Mouse (Mus musculus) embryonic facial prominence, embryonic 11.5 days (tissue): ENCODE data around the gene Mrto4. TPM values are rescaled to one million over a fixed set of nuclear protein-coding genes. Genes with fewer than 3 reads are reported as not detected.
A peak's percentile ranks its signal among the peaks of the same experiment; 100 is the strongest.
"Not testable (repeated sequence)": the region's sequence is repeated elsewhere in the genome, so short reads cannot be mapped to it uniquely, and the experiment has no call there.

ENCODE experiments used
- ATAC-seq: fragments of 200-750 bp; cut with Nextera tagmentation; replicated peaks from 2 replicates; pipeline ENCODE4 v1.8.0; 2017; ENCODE audit warnings: low read depth; ENCODE audit not compliant: insufficient number of reproducible peaks, low FRiP score, low TSS enrichment
- DNase-seq: peaks from one replicate; pipeline ENCODE4 v3.0.0-alpha.2; 2015; ENCODE audit warnings: low spot score
- H3K27ac ChIP-seq: fragments of 300-500 bp; sonication (generic); replicated peaks from 2 replicates; pipeline ENCODE4 v1.5.1; 2014; ENCODE audit warnings: mild to moderate bottlenecking, low read depth, low read length, control low read depth
- H3K27me3 ChIP-seq: fragments of 300-500 bp; sonication (generic); 2 replicates; pipeline ENCODE4 v1.6.1; 2014; ENCODE audit warnings: mild to moderate bottlenecking, low read length, moderate library complexity, mixed read lengths; ENCODE audit not compliant: control insufficient read depth, insufficient read depth
- H3K36me3 ChIP-seq: fragments of 300-500 bp; sonication (generic); replicated peaks from 2 replicates; pipeline ENCODE4 v1.6.1; 2014; ENCODE audit warnings: low read depth, mild to moderate bottlenecking, low read length, moderate library complexity, mixed read lengths; ENCODE audit not compliant: control insufficient read depth, insufficient read depth
- H3K4me1 ChIP-seq: fragments of 300-500 bp; sonication (generic); 2 replicates; pipeline ENCODE4 v1.6.1; 2014; ENCODE audit warnings: low read length, mixed read lengths; ENCODE audit not compliant: control insufficient read depth, insufficient read depth
- H3K4me2 ChIP-seq: fragments of 300-500 bp; sonication (generic); 2 replicates; pipeline ENCODE4 v1.6.1; 2014; ENCODE audit warnings: low read depth, mild to moderate bottlenecking, control low read depth, low read length, moderate library complexity
- H3K4me3 ChIP-seq: fragments of 300-500 bp; sonication (generic); 2 replicates; pipeline ENCODE4 v1.5.1; 2014; ENCODE audit warnings: low read depth, low read length, control low read depth
- H3K9ac ChIP-seq: fragments of 300-500 bp; sonication (generic); replicated peaks from 2 replicates; pipeline ENCODE4 v1.6.1; 2014; ENCODE audit warnings: mild to moderate bottlenecking, control low read depth, low read length
- H3K9me3 ChIP-seq: fragments of 300-500 bp; sonication (generic); replicated peaks from 2 replicates; pipeline ENCODE4 v1.6.1; 2016; ENCODE audit warnings: mild to moderate bottlenecking, low read length, inconsistent platforms, mixed read lengths; ENCODE audit not compliant: control insufficient read depth
- WGBS: fragments of 180-500 bp; shearing (Covaris S2); extraction: QIAGEN DNeasy Blood & Tissue Kit; methylation state at CpG from one replicate; pipeline ENCODE4 v1.1.7; 2014; 5-methylcytosine and 5-hydroxymethylcytosine counted together
- polyA plus RNA-seq: library from polyadenylated mRNA; unstranded; fragments of >200 nt; fragmentation: Nextera tagmentation; extraction: Ambion mirVana; gene quantifications from 2 replicates; pipeline ENCODE4 v1.2.1, GENCODE M21; 2014

The Mrto4 gene
- 145 TPM in 2 replicates for polyA plus RNA-seq

DNA sequence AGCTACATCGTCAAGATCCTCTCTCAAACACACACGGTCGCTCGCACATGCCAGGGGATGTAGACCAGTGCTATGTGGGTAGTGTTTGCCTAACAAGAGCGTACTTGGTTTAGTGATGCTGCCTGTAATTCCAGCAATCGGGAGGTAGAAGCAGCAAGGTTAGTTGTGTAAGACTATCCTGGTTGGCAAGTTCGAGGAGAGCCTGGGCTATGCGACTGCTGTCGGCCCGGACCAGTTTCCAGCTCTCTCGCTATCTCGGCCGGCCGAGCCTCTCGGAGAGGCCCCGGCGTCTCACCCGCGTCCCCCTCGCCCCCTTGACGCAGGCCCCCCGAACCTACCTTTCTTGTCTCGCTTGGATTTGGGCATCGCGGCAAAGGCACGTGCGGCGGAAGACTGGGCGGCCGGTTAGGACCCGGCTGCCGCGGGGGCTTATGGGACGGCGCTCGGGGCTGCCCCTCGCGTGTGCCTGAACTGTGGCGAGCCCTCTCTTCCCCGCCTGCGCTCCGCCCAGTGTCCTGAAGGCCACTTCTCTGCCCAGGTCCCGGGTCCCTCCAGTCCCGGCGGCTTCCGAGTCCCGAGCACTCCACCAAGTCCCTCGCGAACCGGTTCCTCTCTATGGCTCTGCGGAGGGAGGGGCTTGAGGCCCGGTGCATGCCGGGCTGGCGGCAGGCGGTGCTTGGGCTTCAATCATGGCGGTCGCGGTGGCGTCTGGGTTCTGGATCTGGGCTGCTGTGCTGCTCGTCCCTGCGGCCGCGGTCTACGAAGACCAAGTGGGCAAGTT is at the start of gene Mrto4, which contains the start of the genes Emc1 and Ubr4:
Gene Mrto4 (minus strand): TSS at position 646 of the 781 bp plus-strand sequence.
Gene Emc1 (plus strand): TSS at position 657 of the 781 bp plus-strand sequence.
Gene Ubr4 (plus strand): TSS at position 679 of the 781 bp plus-strand sequence.
- Histone ChIP-seq H3K27ac (peak within 1 kb of the TSS; percentile 95), H3K36me3 (peaks cover 7% of the 10 kb centered on the region), H3K27me3 (no peaks in the 10 kb centered on the region), H3K4me1 (peaks cover 3% of the 10 kb centered on the region), H3K4me3 (peak within 1 kb of the TSS; percentile 88), H3K9ac (peak within 1 kb of the TSS; percentile 95), H3K4me2 (peak within 1 kb of the TSS; percentile 85), H3K9me3 (no peaks in the 10 kb centered on the region)
- DNase-seq, result peak; percentile 87
- peak; percentile 92 for ATAC-seq
- WGBS, result under 1% methylated on average over 59 of the region's 64 CpGs

DNA sequence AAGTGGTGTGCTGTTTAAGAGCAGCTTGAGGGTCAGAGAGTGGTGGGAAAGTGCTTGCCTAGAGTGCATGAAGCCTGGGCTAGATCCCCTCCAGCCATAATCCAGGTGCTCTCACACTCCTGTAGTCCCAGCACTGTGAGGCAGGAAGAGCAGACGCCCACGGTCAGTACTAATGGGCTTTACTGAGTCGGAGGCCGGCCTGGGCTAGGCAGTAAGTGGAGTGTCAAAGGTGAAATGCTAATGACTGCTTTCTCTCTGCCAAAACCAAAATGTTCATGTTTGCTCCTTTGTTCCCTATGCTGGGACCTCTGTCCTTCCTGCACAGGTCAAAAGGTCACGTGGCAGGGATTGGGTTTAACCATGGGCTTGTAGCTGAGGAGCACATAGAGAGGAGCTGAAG is 48.1 kb upstream of the Mrto4 start:
- Histone ChIP-seq H3K9ac (no peak overlapping the region), H3K36me3 (peaks cover 13% of the 10 kb centered on the region), H3K27me3 (no peaks in the 10 kb centered on the region), H3K9me3 (no peaks in the 10 kb centered on the region), H3K4me1 (no peaks in the 10 kb centered on the region), H3K27ac (no peak overlapping the region), H3K4me2 (no peak overlapping the region), H3K4me3 (no peak overlapping the region)
- no peak for ATAC-seq
- 48% methylated on average over 5 of the region's 5 CpGs for WGBS
- no peak for DNase-seq

DNA sequence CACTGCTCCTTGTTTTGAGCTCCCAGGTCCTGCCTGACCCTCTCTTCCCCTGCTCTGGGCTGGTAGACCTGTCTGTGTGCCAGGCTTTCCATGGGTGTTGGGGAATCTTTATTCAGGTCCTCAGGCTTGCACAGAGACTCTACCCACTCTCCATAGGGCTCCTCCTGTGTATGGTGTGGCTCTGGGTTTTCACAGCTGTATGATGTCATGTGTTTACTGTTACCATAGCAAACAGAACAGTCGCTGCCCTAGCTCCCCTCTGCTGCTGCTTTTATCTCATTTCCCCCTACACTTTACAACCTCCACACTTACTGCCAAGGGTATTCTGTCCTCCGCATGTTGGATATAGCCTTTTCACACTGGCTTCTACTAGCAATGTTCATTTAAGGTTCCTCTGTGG is 43.1 kb upstream of the Mrto4 start:
- no peaks in the 10 kb centered on the region for H3K4me1 ChIP-seq
- no peaks in the 10 kb centered on the region for H3K9me3 ChIP-seq
- no peak overlapping the region for H3K27ac ChIP-seq
- no peak overlapping the region for H3K4me2 ChIP-seq
- WGBS, result 87% methylated on average over 2 of the region's 2 CpGs
- DNase-seq (no peak), ATAC-seq (no peak)
- H3K27me3 ChIP-seq, result no peaks in the 10 kb centered on the region
- H3K9ac ChIP-seq, result no peak overlapping the region
- no peak overlapping the region for H3K4me3 ChIP-seq
- H3K36me3 ChIP-seq, result peaks cover 18% of the 10 kb centered on the region

DNA sequence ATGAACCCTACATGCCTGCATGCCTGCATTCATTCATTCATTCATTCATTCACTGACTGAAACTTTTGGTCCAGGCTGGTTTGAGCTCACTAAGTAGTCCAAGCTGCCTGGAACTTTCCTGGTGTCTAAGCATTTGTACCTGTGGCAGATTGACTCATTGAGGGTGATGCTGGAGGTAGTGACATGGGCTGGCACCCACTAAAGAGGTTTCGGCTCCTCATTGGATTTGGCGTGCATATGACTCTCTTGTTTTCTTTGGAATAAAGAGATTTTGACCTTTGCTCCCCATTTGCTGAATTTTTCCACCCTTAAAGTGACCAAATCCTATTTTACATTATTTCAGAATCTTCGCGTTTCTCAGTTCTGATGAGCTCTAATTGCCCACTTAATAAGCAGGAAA is 37.2 kb upstream of the Mrto4 start:
- Histone ChIP-seq H3K36me3 (peaks cover 9% of the 10 kb centered on the region; the same call in 1 of the 2 replicates), H3K4me3 (no peak overlapping the region), H3K9me3 (no peaks in the 10 kb centered on the region), H3K4me1 (no peaks in the 10 kb centered on the region), H3K27ac (no peak overlapping the region), H3K4me2 (no peak overlapping the region), H3K27me3 (no peaks in the 10 kb centered on the region), H3K9ac (no peak overlapping the region)
- no peak for DNase-seq
- 67% methylated on average over 4 of the region's 4 CpGs for WGBS
- no peak for ATAC-seq

DNA sequence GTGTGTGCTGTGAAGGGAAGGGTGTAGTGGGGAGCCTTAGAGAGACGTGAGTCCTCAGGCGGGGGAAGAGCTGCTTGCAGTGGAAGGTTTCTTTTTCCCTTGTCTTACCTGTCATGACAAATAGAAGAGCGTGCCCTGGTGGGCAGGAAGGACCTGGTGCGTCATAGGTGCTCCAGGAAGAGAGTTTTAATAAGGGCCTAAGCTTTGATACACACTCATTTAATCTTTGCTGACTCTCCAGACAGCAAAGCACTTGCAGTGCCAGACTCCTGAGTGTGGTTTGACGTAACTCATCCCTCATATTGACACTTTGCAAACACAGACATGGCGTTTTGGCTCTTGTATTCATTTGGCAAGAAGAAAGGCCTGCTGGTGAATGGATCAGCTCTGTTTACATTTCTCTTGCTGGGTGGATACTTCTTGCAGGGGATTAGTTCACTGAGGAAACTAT is 34.5 kb upstream of the Mrto4 start:
- Histone ChIP-seq H3K4me1 (no peaks in the 10 kb centered on the region; the same call in 1 of the 2 replicates), H3K4me3 (no peak overlapping the region), H3K27ac (no peak overlapping the region), H3K9ac (no peak overlapping the region), H3K9me3 (no peaks in the 10 kb centered on the region), H3K27me3 (no peaks in the 10 kb centered on the region), H3K4me2 (no peak overlapping the region), H3K36me3 (peaks cover 3% of the 10 kb centered on the region; the same call in 1 of the 2 replicates)
- DNase-seq (no peak), ATAC-seq (no peak)
- WGBS, result 72% methylated on average over 6 of the region's 6 CpGs

DNA sequence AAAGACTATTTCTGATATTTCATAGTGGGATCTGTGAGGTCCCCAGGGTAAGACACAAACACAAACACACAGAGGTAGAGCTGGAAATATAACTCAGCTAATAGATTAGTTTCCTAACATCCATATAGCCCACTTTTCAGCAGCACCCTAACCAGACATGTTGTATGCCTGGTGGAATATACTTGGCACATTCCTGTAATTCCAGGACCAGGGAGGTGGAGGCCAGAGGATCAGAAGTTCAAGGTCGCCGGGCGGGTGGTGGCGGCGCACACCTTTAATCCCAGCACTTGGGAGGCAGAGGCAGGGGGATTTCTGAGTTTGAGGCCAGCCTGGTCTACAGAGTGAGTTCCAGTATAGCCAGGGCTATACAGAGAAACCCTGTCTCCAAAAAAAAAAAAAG is 33.5 kb upstream of the Mrto4 start:
- not testable (repeated sequence) for H3K36me3 ChIP-seq, H3K4me3 ChIP-seq, H3K9ac ChIP-seq, H3K27me3 ChIP-seq, H3K27ac ChIP-seq, H3K4me2 ChIP-seq, ATAC-seq, H3K9me3 ChIP-seq, DNase-seq, H3K4me1 ChIP-seq
- 91% methylated on average over 5 of the region's 5 CpGs for WGBS

DNA sequence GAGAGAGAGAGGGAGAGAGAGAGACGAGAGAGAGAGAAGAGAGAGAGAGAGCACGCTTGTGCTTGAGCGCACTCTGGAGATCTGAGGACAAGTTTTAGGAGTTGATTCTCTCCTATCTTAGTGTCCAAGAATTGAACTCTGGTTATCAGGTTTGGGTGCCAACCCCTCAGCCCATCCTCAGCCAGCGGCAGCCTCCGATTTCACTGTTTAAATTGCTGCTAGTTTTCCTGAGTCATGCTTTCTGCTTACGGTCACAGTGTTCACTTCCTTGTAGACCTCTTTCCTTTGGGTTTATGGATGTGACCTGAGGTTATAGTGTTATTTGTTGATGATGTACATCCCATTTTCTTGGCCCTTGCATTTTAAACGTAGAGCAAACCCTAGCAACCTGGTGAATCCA is 29.9 kb upstream of the Mrto4 start:
- Histone ChIP-seq H3K4me1 (no peaks in the 10 kb centered on the region; the same call in 1 of the 2 replicates), H3K27me3 (no peaks in the 10 kb centered on the region), H3K36me3 (no peaks in the 10 kb centered on the region), H3K27ac (no peak overlapping the region), H3K4me3 (no peak overlapping the region), H3K9ac (no peak overlapping the region), H3K9me3 (no peaks in the 10 kb centered on the region), H3K4me2 (no peak overlapping the region)
- no peak for DNase-seq
- ATAC-seq, result no peak
- 93% methylated on average over 6 of the region's 7 CpGs for WGBS

DNA sequence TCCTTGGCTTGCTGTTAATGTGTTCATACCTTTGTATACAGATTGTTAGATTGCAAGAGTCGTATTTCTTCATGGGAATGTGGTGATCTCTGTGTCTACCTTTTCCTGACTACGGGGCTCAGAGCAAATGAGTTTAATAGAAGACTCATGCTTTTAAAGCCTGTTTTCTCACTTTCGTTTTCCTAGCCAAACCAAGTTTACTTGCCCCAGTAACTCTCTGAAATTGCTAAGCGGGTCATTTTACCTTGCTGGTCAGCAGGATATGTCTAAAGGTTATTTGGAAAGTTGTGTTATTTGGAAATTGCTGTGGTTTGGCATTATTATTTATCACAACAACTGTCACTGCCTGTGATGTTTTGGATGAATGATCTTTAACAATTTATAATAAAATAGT is 29.1 kb upstream of the Mrto4 start:
- peak overlapping the region; percentile 80 for H3K9ac ChIP-seq
- peak overlapping the region; percentile 93 for H3K4me3 ChIP-seq
- H3K4me1 ChIP-seq, result no peaks in the 10 kb centered on the region; the same call in 1 of the 2 replicates
- ATAC-seq (no peak), DNase-seq (no peak)
- peak overlapping the region; percentile 87 for H3K4me2 ChIP-seq
- H3K9me3 ChIP-seq, result no peaks in the 10 kb centered on the region
- WGBS, result 49% methylated on average over 4 of the region's 4 CpGs
- no peaks in the 10 kb centered on the region for H3K36me3 ChIP-seq
- no peaks in the 10 kb centered on the region for H3K27me3 ChIP-seq
- H3K27ac ChIP-seq, result no peak overlapping the region
